Mouse (Mus musculus) lung, embryonic 14.5 days (tissue): ENCODE data around the gene Arhgef1. TPM values are rescaled to one million over a fixed set of nuclear protein-coding genes. Genes with fewer than 3 reads are reported as not detected.

Source experiments
- ATAC-seq: fragments of 200-750 bp; cut with Nextera tagmentation; 2 replicates; pipeline ENCODE4 v1.8.0; 2017; ENCODE audit warnings: mild to moderate bottlenecking, moderate TSS enrichment, moderate library complexity; ENCODE audit not compliant: insufficient read depth
- DNase-seq: peaks from one replicate; pipeline ENCODE4 v3.0.0-alpha.2; 2015
- H3K27ac ChIP-seq: fragments of 300-500 bp; sonication (generic); 2 replicates; pipeline ENCODE4 v1.5.1; 2014; ENCODE audit warnings: low read depth, mild to moderate bottlenecking, moderate library complexity
- H3K27me3 ChIP-seq: fragments of 300-500 bp; sonication (generic); 2 replicates; pipeline ENCODE4 v1.6.1; 2014; ENCODE audit warnings: low read length, control low read depth; ENCODE audit not compliant: insufficient read depth
- H3K36me3 ChIP-seq: fragments of 300-500 bp; sonication (generic); 2 replicates; pipeline ENCODE4 v1.6.1; 2014; ENCODE audit warnings: control low read depth; ENCODE audit not compliant: insufficient read depth
- H3K4me1 ChIP-seq: fragments of 300-500 bp; sonication (generic); 2 replicates; pipeline ENCODE4 v1.6.1; 2014; ENCODE audit warnings: antibody characterized with exemption, control low read depth; ENCODE audit not compliant: insufficient read depth
- H3K4me2 ChIP-seq: fragments of 300-500 bp; sonication (generic); 2 replicates; pipeline ENCODE4 v1.6.1; 2014; ENCODE audit warnings: mild to moderate bottlenecking
- H3K4me3 ChIP-seq: fragments of 300-500 bp; sonication (generic); 2 replicates; pipeline ENCODE4 v1.5.1; 2014; ENCODE audit warnings: low read depth, low read length
- H3K9ac ChIP-seq: fragments of 300-500 bp; sonication (generic); 2 replicates; pipeline ENCODE4 v1.6.1; 2014
- H3K9me3 ChIP-seq: fragments of 300-500 bp; sonication (generic); 2 replicates; pipeline ENCODE4 v1.6.1; 2016; ENCODE audit warnings: low read depth, low read length, control low read depth
- CTCF ChIP-seq: IDR thresholded peaks from 2 replicates; pipeline ENCODE4 v1.5.1; 2016; ENCODE audit warnings: antibody characterized with exemption, low read depth
- whole genome bisulfite sequencing: fragments of 180-500 bp; shearing (Covaris S2); extraction: QIAGEN DNeasy Blood & Tissue Kit; methylation state at CpG from one replicate; pipeline ENCODE4 v1.1.7; 2014; 5-methylcytosine and 5-hydroxymethylcytosine counted together
- polyA plus RNA-seq: library from polyadenylated mRNA; unstranded; fragments of >200 nt; fragmentation: Nextera tagmentation; extraction: Ambion mirVana; gene quantifications from 2 replicates; pipeline ENCODE4 v1.2.1, GENCODE M21; 2014

Gene Arhgef1
- polyA plus RNA-seq, 1 experiment from 2014 or later = 120 TPM

DNA sequence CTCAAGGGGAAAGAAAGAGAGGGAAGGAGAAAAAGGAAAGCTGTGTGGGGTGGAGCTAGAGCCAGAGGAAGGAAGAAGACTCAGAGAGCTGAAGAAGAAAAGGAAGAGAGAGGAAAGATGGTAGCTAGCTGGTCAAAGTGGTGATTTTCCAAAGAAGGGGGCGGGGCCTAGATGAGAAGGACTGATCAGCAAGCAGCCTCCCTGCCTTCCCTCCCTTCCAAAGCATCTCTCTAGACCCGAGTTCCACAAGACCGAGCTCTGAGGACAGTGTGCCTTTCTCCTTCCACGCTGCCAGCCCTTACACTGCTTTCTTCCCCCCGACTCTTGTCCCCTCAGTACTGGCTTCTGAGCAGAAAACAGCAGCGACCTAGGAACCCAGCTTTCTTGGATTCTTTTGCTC lies 38.6 kb upstream of the Arhgef1 start:
- no peak for TF ChIP-seq CTCF
- WGBS = 28% methylated on average over 6 of the region's 6 CpGs
- Histone ChIP-seq H3K4me1 (no peaks in the 10 kb centered on the region), H3K9ac (no peak overlapping the region), H3K36me3 (no peaks in the 10 kb centered on the region), H3K27me3 (no peaks in the 10 kb centered on the region; the same call in 1 of the 2 replicates), H3K9me3 (no peaks in the 10 kb centered on the region), H3K27ac (no peak overlapping the region), H3K4me2 (no peak overlapping the region), H3K4me3 (no peak overlapping the region)
- DNase-seq (no peak), ATAC-seq (no peak)

DNA sequence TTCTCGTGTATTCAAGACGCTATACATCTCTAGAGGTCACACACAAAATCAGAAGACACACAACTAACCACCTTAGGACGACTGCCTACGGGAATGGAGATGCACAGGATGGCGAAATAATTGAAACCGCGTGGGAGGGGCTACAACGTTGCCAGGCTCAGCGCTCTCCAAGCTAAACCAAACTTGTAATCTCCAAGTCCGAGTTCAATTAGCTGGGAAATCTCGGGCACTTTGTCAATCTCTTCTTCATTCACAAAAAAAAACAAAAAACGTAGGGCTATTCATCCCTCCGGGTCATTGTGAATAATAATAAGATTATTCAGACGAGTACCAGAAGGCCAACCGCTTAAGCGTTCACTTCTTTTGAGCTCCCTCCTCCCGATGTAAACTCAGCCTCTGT lies 33.6 kb upstream of the Arhgef1 start:
- Histone ChIP-seq H3K4me3 (no peak overlapping the region), H3K27ac (no peak overlapping the region), H3K36me3 (no peaks in the 10 kb centered on the region), H3K4me2 (no peak overlapping the region), H3K4me1 (no peaks in the 10 kb centered on the region), H3K9me3 (no peaks in the 10 kb centered on the region), H3K27me3 (no peaks in the 10 kb centered on the region; the same call in none of the 2 replicates), H3K9ac (no peak overlapping the region)
- ATAC-seq (no peak), DNase-seq (no peak)
- TF ChIP-seq CTCF = no peak
- 64% methylated on average over 17 of the region's 17 CpGs for WGBS

DNA sequence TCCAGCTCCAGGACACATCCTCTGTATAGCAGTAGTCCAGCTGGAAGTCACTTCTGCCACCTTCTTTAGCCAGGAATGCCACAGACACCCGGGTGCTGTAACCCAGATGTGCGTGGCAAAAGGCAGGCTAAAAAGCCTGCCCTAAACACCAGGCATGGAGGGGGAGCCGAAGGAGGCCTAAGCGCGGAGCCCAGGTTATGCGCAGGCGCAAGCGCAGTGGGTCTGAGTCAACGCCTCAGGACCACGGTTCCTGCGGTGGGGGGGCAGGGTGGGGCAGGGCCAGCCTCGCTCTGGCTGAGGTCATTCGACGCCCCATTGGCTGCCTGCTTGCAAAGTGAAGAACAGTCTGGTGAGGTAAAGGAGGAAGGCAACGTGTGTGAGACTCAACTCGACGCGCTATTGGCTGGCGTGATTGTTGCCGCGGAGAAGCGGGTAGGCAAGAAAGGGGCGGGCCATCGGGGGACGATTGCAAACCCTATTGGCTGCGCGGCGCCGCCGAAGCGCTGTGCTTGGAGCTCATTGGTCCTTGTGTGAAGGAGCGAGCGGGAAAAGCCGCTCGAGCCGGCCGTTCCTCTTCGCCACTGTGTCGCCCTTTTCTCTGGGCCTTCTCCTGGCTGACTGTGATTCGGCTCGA lies 33.1 kb upstream of the Arhgef1 start, which contains the start of the genes Lypd4 and Dmrtc2:
Gene Lypd4, minus strand, starts transcription at position 410 of the 634 bp plus-strand sequence.
Gene Dmrtc2, plus strand, starts transcription at position 526 of the 634 bp plus-strand sequence.
- ATAC-seq (no peak), DNase-seq (no peak)
- Histone ChIP-seq H3K36me3 (no peaks in the 10 kb centered on the region), H3K27me3 (no peaks in the 10 kb centered on the region; the same call in none of the 2 replicates), H3K9me3 (no peaks in the 10 kb centered on the region), H3K4me2 (no peak within 1 kb of the TSS), H3K4me1 (no peaks in the 10 kb centered on the region), H3K27ac (no peak within 1 kb of the TSS), H3K9ac (no peak within 1 kb of the TSS), H3K4me3 (no peak within 1 kb of the TSS)
- WGBS = 44% methylated on average over 39 of the region's 41 CpGs
- no peak for TF ChIP-seq CTCF

DNA sequence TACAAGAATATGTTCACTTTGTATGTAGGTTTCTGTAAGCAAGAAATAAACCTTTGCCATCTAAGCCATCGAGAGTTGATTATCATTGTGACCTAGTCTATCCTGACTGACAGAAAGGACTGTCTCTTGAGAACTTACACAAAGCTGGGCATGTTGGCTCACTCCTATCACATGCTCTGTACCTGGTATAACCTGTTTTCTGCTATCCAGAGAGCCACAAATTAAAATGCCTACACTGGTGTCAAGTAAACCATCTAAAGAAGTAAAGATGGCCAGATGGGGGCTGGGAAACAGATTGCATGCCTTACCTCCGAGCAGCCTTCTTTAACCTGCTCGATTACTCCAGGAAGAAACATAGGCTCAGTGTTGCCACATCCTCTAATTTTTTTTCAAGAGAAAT lies 25.1 kb upstream of the Arhgef1 start:
- no peak for TF ChIP-seq CTCF
- no peaks in the 10 kb centered on the region for H3K36me3 ChIP-seq
- 66% methylated on average over 3 of the region's 3 CpGs for WGBS
- no peak overlapping the region for H3K27ac ChIP-seq
- no peak overlapping the region for H3K9ac ChIP-seq
- H3K4me1 ChIP-seq = no peaks in the 10 kb centered on the region
- no peak overlapping the region for H3K4me3 ChIP-seq
- H3K9me3 ChIP-seq = no peaks in the 10 kb centered on the region
- ATAC-seq (no peak), DNase-seq (no peak)
- H3K27me3 ChIP-seq = no peaks in the 10 kb centered on the region
- no peak overlapping the region for H3K4me2 ChIP-seq

DNA sequence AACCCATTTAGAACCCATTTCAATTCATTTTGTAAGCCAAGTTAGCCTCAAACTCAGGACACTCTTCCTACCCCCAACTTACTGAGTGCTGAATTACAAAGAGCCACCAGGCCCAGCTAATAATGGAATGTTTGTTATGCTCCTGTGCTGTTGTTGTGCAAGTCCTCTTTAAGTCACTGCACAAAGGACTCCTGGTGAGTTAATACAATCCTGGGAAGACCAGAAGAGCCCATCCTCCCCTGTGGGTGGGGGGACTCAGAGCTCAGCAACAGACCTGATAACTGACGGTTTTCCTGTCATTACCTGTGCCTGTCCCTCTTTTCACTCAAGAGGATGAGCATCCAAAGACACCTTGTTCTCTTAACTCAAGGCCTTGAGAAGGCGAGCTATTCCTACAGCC lies 23.1 kb upstream of the Arhgef1 start:
- no peak overlapping the region for H3K9ac ChIP-seq
- WGBS = 36% methylated on average over 2 of the region's 2 CpGs
- H3K27me3 ChIP-seq = no peaks in the 10 kb centered on the region

DNA sequence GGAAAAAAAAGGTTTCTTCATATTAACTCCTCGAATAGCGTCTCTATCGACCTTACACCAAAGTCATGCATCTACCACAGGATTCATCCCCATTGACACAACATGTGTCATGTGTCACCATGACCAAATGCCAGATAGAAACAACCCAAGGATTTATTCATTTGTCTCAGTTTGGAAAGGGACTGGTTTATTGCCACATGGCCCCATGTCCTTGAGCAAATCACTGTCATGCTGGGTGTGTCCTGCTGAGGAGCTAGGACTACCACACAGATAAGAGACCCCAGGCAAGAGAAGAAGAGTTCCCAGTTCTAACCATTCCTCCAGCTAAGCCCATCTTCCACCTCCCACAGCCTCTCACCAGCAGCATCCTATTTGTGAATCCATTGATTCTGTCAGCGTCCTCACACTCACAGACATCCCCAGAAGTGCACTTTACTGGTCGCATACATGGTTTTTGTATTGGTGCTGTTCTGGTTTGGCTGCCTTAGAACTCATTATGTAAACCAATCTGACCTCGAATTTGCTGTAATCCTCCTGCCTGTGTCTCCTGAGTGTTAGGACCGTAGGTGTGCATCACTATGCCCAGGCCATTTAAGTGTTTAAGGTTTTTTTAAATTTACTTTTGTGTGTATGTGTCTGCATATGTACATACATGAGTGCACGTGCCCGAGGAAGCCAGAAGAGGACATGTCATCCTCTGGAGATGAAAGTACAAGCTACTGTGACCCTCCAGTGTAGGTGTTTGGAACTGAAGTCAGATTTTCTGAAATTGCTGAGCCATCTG lies 20.1 kb upstream of the Arhgef1 start:
- 89% methylated on average over 9 of the region's 9 CpGs for WGBS
- DNase-seq = no peak
- Histone ChIP-seq H3K36me3 (peaks cover 26% of the 10 kb centered on the region), H3K27ac (no peak overlapping the region), H3K9me3 (no peaks in the 10 kb centered on the region), H3K9ac (no peak overlapping the region), H3K4me2 (no peak overlapping the region), H3K4me1 (peaks cover 8% of the 10 kb centered on the region), H3K4me3 (no peak overlapping the region), H3K27me3 (no peaks in the 10 kb centered on the region)
- no peak for TF ChIP-seq CTCF
- no peak for ATAC-seq

More for the DNA sequence above, 23.1 kb upstream of the Arhgef1 start:
- Histone ChIP-seq H3K27ac (no peak overlapping the region), H3K9me3 (no peaks in the 10 kb centered on the region), H3K4me3 (no peak overlapping the region), H3K4me1 (no peaks in the 10 kb centered on the region), H3K36me3 (no peaks in the 10 kb centered on the region), H3K4me2 (no peak overlapping the region)
- no peak for DNase-seq
- ATAC-seq = no peak
- TF ChIP-seq CTCF = no peak
